9 mouse cellular contexts compared by ENCODE assay signal in genomic region chr1:156781076-156781741, GRCm38 (mm10). TPM values are rescaled to one million over a fixed set of nuclear protein-coding genes. Genes with fewer than 3 reads are reported as not detected.
A peak's percentile ranks its signal among the peaks of the same experiment; 100 is the strongest.
DNase-seq lines count a peak whose midpoint lies in the region; ATAC-seq lines count a peak whose summit lies in the region.
"Had no signal": no experiment of that assay in that cellular context is flagged by ENCODE, and none has a peak within 500 bp of the region (broad histone marks: within the 10 kb centered on the region; RNA-seq: fewer than 3 reads in every experiment).

No protein-coding gene starts in this region.

- no peaks in the 10 kb centered on the region for H3K9me3 ChIP-seq in kidney, embryonic 15.5 days (replicated peaks)
- no peaks in the 10 kb centered on the region for H3K9me3 ChIP-seq in embryonic facial prominence, embryonic 14.5 days (ENCODE audit: control insufficient read depth, low read length)
- H3K9me3 ChIP-seq in heart, embryonic 11.5 days (replicated peaks; ENCODE audit: control insufficient read depth, low read length): no peaks in the 10 kb centered on the region
- no peaks in the 10 kb centered on the region for H3K9me3 ChIP-seq in neural tube, embryonic 11.5 days (ENCODE audit: control insufficient read depth, low read length)

- H3K36me3 ChIP-seq in kidney, embryonic 15.5 days: no peaks in the 10 kb centered on the region
- H3K36me3 ChIP-seq in embryonic facial prominence, embryonic 14.5 days (ENCODE audit: control insufficient read depth, insufficient read depth, low read length): no peaks in the 10 kb centered on the region
- H3K36me3 ChIP-seq in heart, embryonic 11.5 days (ENCODE audit: control insufficient read depth, insufficient read depth, low read length): no peaks in the 10 kb centered on the region
- H3K36me3 ChIP-seq in neural tube, embryonic 11.5 days (ENCODE audit: control insufficient read depth, insufficient read depth, low read length): no peaks in the 10 kb centered on the region

- H3K27ac ChIP-seq in kidney, embryonic 15.5 days: peak overlapping the region; percentile 84
- peak overlapping the region; percentile 92 for H3K27ac ChIP-seq in embryonic facial prominence, embryonic 14.5 days (replicated peaks; ENCODE audit: low read depth, low read length)
- H3K27ac ChIP-seq in heart, embryonic 11.5 days (ENCODE audit: low read depth, low read length): no peak overlapping the region
- H3K27ac ChIP-seq in neural tube, embryonic 11.5 days (ENCODE audit: low read depth, low read length): peak overlapping the region; percentile 85

- H3K4me2 ChIP-seq in kidney, embryonic 15.5 days: peak overlapping the region; percentile 22; the same call in 1 of the 2 replicates
- H3K4me2 ChIP-seq in embryonic facial prominence, embryonic 14.5 days (ENCODE audit: low read depth, low read length): peak overlapping the region; percentile 29; the same call in 1 of the 2 replicates
- no peak overlapping the region for H3K4me2 ChIP-seq in heart, embryonic 11.5 days
- no peak overlapping the region for H3K4me2 ChIP-seq in neural tube, embryonic 11.5 days (ENCODE audit: low read depth)

- no peak overlapping the region for H3K4me3 ChIP-seq in kidney, embryonic 15.5 days (replicated peaks)
- H3K4me3 ChIP-seq in embryonic facial prominence, embryonic 14.5 days (ENCODE audit: low read depth, low read length): no peak overlapping the region
- H3K4me3 ChIP-seq in heart, embryonic 11.5 days (ENCODE audit: low read depth, low read length): no peak overlapping the region
- no peak overlapping the region for H3K4me3 ChIP-seq in neural tube, embryonic 11.5 days (ENCODE audit: low read depth, low read length)
- H3K4me3 ChIP-seq: myocyte had no signal

- no peak for DNase-seq in kidney, adult 9 months
- DNase-seq in embryonic facial prominence, embryonic 14.5 days (ENCODE audit: low spot score): peak; percentile 96
- DNase-seq in kidney, postnatal 36 days: peak; percentile 15 to 25
- peak; percentile 80 for DNase-seq in neural tube, embryonic 11.5 days (ENCODE audit: low spot score)
- DNase-seq in MN1 (ENCODE audit: low spot score): no peak
- no peak for DNase-seq in thymus, postnatal 4 days

- ATAC-seq in kidney, embryonic 15.5 days (replicated peaks; ENCODE audit: low FRiP score): peak; percentile 49
- peak; percentile 84 for ATAC-seq in embryonic facial prominence, embryonic 14.5 days (ENCODE audit: low read depth)
- ATAC-seq in heart, embryonic 11.5 days (replicated peaks; ENCODE audit: insufficient number of reproducible peaks, low FRiP score, low TSS enrichment): peak; percentile 28; the same call in 1 of the 2 replicates
- ATAC-seq in neural tube, embryonic 11.5 days (ENCODE audit: insufficient read depth, low FRiP score, low TSS enrichment): peak; percentile 55

- H3K4me1 ChIP-seq in kidney, embryonic 15.5 days: peaks cover 65% of the 10 kb centered on the region
- peaks cover 52% of the 10 kb centered on the region for H3K4me1 ChIP-seq in embryonic facial prominence, embryonic 14.5 days (ENCODE audit: control insufficient read depth, insufficient read depth, low read length)
- peaks cover 15% of the 10 kb centered on the region; the same call in 1 of the 2 replicates for H3K4me1 ChIP-seq in heart, embryonic 11.5 days (ENCODE audit: control insufficient read depth, insufficient read depth, low read length)
- peaks cover 38% of the 10 kb centered on the region for H3K4me1 ChIP-seq in neural tube, embryonic 11.5 days (ENCODE audit: control insufficient read depth, insufficient read depth, low read length)

- 0 out of 2 replicates have a peak, but pooled peaks cover 4% of the 10 kb centered on the region for H3K27me3 ChIP-seq in kidney, embryonic 15.5 days
- H3K27me3 ChIP-seq in embryonic facial prominence, embryonic 14.5 days (replicated peaks; ENCODE audit: control insufficient read depth, insufficient read depth, low read length): no peaks in the 10 kb centered on the region
- no peaks in the 10 kb centered on the region for H3K27me3 ChIP-seq in heart, embryonic 11.5 days (ENCODE audit: control insufficient read depth, insufficient read depth, low read length)
- no peaks in the 10 kb centered on the region for H3K27me3 ChIP-seq in neural tube, embryonic 11.5 days (ENCODE audit: control insufficient read depth, insufficient read depth, low read length)

- 13% methylated on average over 12 of the region's 12 CpGs for WGBS in kidney, embryonic 15.5 days
- WGBS in embryonic facial prominence, embryonic 14.5 days: 6% methylated on average over 12 of the region's 12 CpGs
- WGBS in heart, embryonic 11.5 days (ENCODE audit: insufficient replicate concordance): 56% methylated on average over 12 of the region's 12 CpGs
- 11% methylated on average over 12 of the region's 12 CpGs for WGBS in neural tube, embryonic 11.5 days

- H3K9ac ChIP-seq in kidney, embryonic 15.5 days: no peak overlapping the region
- 0 out of 2 replicates have a peak overlapping the region, but pooled peaks have one; percentile 32 for H3K9ac ChIP-seq in embryonic facial prominence, embryonic 14.5 days (ENCODE audit: low read depth, low read length)
- H3K9ac ChIP-seq in heart, embryonic 11.5 days (ENCODE audit: low read depth, low read length): no peak overlapping the region
- H3K9ac ChIP-seq in neural tube, embryonic 11.5 days (ENCODE audit: low read length): no peak overlapping the region

RNA-seq across cellular contexts. Expression of gene Angptl1, which starts 57.2 kb away (rescaled TPM):
- 2.1 and 3.2 TPM in 2 replicates for polyA plus RNA-seq in kidney, embryonic 15.5 days (2015; fragmentation: Nextera tagmentation; extraction: Ambion mirVana)
- polyA plus RNA-seq in embryonic facial prominence, embryonic 14.5 days (2014; fragmentation: Nextera tagmentation; extraction: Ambion mirVana): 72.0 TPM in 2 replicates
- 2.6 and 3.0 TPM in 2 replicates for polyA plus RNA-seq in heart, embryonic 11.5 days (2014; fragmentation: Nextera tagmentation; extraction: Ambion mirVana)
- 9.5 and 13.0 TPM in 2 replicates for polyA plus RNA-seq in neural tube, embryonic 11.5 days (2014; fragmentation: Nextera tagmentation; extraction: Ambion mirVana)

Comparison
In these comparisons a context has a peak if more than half of its experiments do, and no peak if none do; other contexts are left out.
1. DNase-seq: peak in embryonic facial prominence, embryonic 14.5 days (single experiment), kidney, postnatal 36 days (2 of 2) and neural tube, embryonic 11.5 days (single experiment); none in kidney, adult 9 months (single experiment), MN1 (single experiment) and thymus, postnatal 4 days (single experiment).
2. ATAC-seq: peak in every context shown above with its lines; median percentile 84 in embryonic facial prominence, embryonic 14.5 days; 55 in neural tube, embryonic 11.5 days; 49 in kidney, embryonic 15.5 days; 28 in heart, embryonic 11.5 days.
3. H3K4me2 ChIP-seq: peak in kidney, embryonic 15.5 days (single experiment) and embryonic facial prominence, embryonic 14.5 days (single experiment); none in heart, embryonic 11.5 days (single experiment) and neural tube, embryonic 11.5 days (single experiment).